In the genomic region with DNA sequence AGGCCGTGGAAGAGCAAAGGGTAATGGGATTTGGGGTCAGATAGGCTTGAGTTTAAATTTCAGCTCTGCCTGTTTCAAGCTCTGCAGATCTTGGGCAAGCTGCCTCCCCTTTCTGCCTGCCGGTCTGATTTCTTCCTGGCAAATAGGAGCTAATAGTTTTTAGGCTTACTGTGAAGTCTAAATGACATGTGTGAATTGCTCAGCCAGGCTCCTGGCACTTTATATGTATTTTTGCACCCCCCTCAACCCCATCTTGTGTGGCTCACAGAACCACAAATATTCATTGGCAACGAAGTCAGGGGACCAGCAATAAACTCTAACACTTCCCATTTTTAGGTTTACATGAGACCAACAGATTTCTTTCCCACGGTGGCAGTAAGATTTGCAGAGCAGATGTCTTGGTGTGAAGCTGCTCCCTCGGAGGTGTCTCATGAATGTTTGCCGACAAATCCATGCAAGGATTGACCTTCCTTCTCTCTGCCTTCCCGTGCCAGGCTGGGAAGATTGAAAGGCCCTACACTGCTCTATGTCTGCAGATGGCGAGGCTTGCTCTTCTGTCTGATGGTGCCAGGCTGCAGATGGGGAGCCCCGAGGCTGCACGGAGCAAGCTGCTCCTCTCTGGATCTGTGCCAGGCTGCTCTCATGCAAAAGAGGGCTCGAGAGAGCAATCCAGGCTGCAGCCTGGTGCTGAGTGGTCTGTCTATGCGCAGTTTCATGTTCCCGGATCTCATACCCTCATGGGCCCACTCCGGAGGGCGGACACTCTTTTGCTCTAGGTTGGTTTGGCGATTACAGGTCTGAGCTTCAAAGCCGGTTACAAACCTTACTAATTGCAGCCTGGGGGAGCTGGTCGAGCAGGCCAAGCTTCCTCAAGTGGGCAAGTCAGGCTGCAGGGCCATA, we compare ENCODE assay signal across 10 mouse cellular contexts. TPM values are rescaled to one million over a fixed set of nuclear protein-coding genes. Genes with fewer than 3 reads are reported as not detected.
DNase-seq lines count a peak whose midpoint lies in the region; ATAC-seq and TF ChIP-seq lines count a peak whose summit lies in the region.
"Had no signal": no experiment of that assay in that cellular context is flagged by ENCODE, and none has a peak within 500 bp of the region (broad histone marks: within the 10 kb centered on the region; RNA-seq: fewer than 3 reads in every experiment).

No protein-coding gene starts in this region.

- peak overlapping the region; percentile 91 for H3K27ac ChIP-seq in forebrain, embryonic 14.5 days (ENCODE audit: low read depth, low read length)
- no peak overlapping the region for H3K27ac ChIP-seq in intestine, postnatal 0 days (ENCODE audit: low read depth, low read length)
- H3K27ac ChIP-seq in limb, embryonic 10.5 days, result no peak overlapping the region
- H3K27ac ChIP-seq in midbrain, postnatal 0 days (ENCODE audit: low read depth, low read length), result 0 out of 2 replicates have a peak overlapping the region, but pooled peaks have one; percentile 26
- H3K27ac ChIP-seq: macrophage had no signal

- ATAC-seq in forebrain, embryonic 14.5 days, result peak; percentile 95
- ATAC-seq in intestine, postnatal 0 days, result peak; percentile 21
- peak; percentile 72 for ATAC-seq in midbrain, postnatal 0 days (ENCODE audit: low FRiP score)
- no peak for ATAC-seq in erythroblast, adult 5-6 weeks (replicated peaks; ENCODE audit: low FRiP score, poor library complexity, severe bottlenecking)

- H3K4me3 ChIP-seq in forebrain, embryonic 14.5 days (ENCODE audit: low read depth, low read length), result peak overlapping the region; percentile 37
- H3K4me3 ChIP-seq in intestine, postnatal 0 days (ENCODE audit: low read depth, low read length), result peak overlapping the region; percentile 52
- peak overlapping the region; percentile 56 for H3K4me3 ChIP-seq in limb, embryonic 10.5 days
- peak overlapping the region; percentile 50 for H3K4me3 ChIP-seq in midbrain, postnatal 0 days (ENCODE audit: low read depth, low read length)

- 8% methylated on average over 18 of the region's 18 CpGs for WGBS in forebrain, embryonic 14.5 days
- WGBS in intestine, postnatal 0 days, result 24% methylated on average over 18 of the region's 18 CpGs
- WGBS in limb, embryonic 10.5 days, result 17% methylated on average over 18 of the region's 18 CpGs
- 15% methylated on average over 18 of the region's 18 CpGs for WGBS in midbrain, postnatal 0 days

- no peaks in the 10 kb centered on the region for H3K36me3 ChIP-seq in forebrain, embryonic 14.5 days (ENCODE audit: control insufficient read depth, insufficient read depth, low read length)
- H3K36me3 ChIP-seq in intestine, postnatal 0 days (ENCODE audit: control insufficient read depth, insufficient read depth), result no peaks in the 10 kb centered on the region; the same call in 1 of the 2 replicates
- H3K36me3 ChIP-seq in limb, embryonic 10.5 days, result no peaks in the 10 kb centered on the region
- no peaks in the 10 kb centered on the region for H3K36me3 ChIP-seq in midbrain, postnatal 0 days (ENCODE audit: insufficient read depth, low read length)
- H3K36me3 ChIP-seq: G1E had no signal

- no peaks in the 10 kb centered on the region for H3K9me3 ChIP-seq in forebrain, embryonic 14.5 days (replicated peaks; ENCODE audit: control insufficient read depth, low read length)
- H3K9me3 ChIP-seq in intestine, postnatal 0 days (ENCODE audit: control insufficient read depth), result no peaks in the 10 kb centered on the region
- no peaks in the 10 kb centered on the region for H3K9me3 ChIP-seq in limb, embryonic 10.5 days (replicated peaks)
- H3K9me3 ChIP-seq in midbrain, postnatal 0 days (ENCODE audit: low read length), result no peaks in the 10 kb centered on the region

- H3K4me2 ChIP-seq in forebrain, embryonic 14.5 days (ENCODE audit: low read length), result peak overlapping the region; percentile 64
- H3K4me2 ChIP-seq in intestine, postnatal 0 days (replicated peaks; ENCODE audit: low read depth), result peak overlapping the region; percentile 88
- H3K4me2 ChIP-seq in midbrain, postnatal 0 days (ENCODE audit: low read depth, low read length, poor library complexity, severe bottlenecking), result peak overlapping the region; percentile 96

- no peaks in the 10 kb centered on the region for H3K27me3 ChIP-seq in forebrain, embryonic 14.5 days (replicated peaks; ENCODE audit: control insufficient read depth, insufficient read depth, low read length)
- no peaks in the 10 kb centered on the region for H3K27me3 ChIP-seq in intestine, postnatal 0 days (replicated peaks; ENCODE audit: control insufficient read depth, insufficient read depth, low read length)
- peaks cover 52% of the 10 kb centered on the region for H3K27me3 ChIP-seq in limb, embryonic 10.5 days (ENCODE audit: low read depth, poor library complexity, severe bottlenecking)
- H3K27me3 ChIP-seq in midbrain, postnatal 0 days (ENCODE audit: insufficient read depth, low read length), result no peaks in the 10 kb centered on the region

- DNase-seq in heart, adult 11 months, result peak; percentile 90
- DNase-seq in heart, adult 18-20 months, result no peak
- DNase-seq in brain, adult 2 months (ENCODE audit: low read depth, low spot score), result peak; percentile 98
- peak; percentile 97 for DNase-seq in forebrain, embryonic 14.5 days (ENCODE audit: low spot score)
- DNase-seq in limb, embryonic 10.5 days (ENCODE audit: low spot score), result no peak
- DNase-seq in midbrain, postnatal 0 days (ENCODE audit: low spot score), result peak; percentile 95

- H3K9ac ChIP-seq in forebrain, embryonic 14.5 days (ENCODE audit: low read length), result peak overlapping the region; percentile 54
- H3K9ac ChIP-seq in intestine, postnatal 0 days (ENCODE audit: low read depth, low read length), result no peak overlapping the region
- peak overlapping the region; percentile 39 for H3K9ac ChIP-seq in midbrain, postnatal 0 days (replicated peaks; ENCODE audit: low read length, poor library complexity, severe bottlenecking)

- H3K4me1 ChIP-seq in forebrain, embryonic 14.5 days (ENCODE audit: control insufficient read depth, insufficient read depth, low read length), result peaks cover 34% of the 10 kb centered on the region
- 0 out of 2 replicates have a peak, but pooled peaks cover 7% of the 10 kb centered on the region for H3K4me1 ChIP-seq in intestine, postnatal 0 days (replicated peaks; ENCODE audit: control insufficient read depth, insufficient read depth, low read length)
- peaks cover 14% of the 10 kb centered on the region for H3K4me1 ChIP-seq in limb, embryonic 10.5 days
- peaks cover 15% of the 10 kb centered on the region; the same call in 1 of the 2 replicates for H3K4me1 ChIP-seq in midbrain, postnatal 0 days (ENCODE audit: insufficient read depth, low read length)

- no peak for TF ChIP-seq CTCF in intestine, postnatal 0 days (IDR thresholded peaks at IDR 0.05; ENCODE audit: low read depth)
- TF ChIP-seq CTCF in midbrain, postnatal 0 days (IDR thresholded peaks at IDR 0.05), result no peak

RNA-seq across cellular contexts. Expression of a gene that starts 23.0 kb away (rescaled TPM):
- total RNA-seq in heart, adult 18-20 months (2021), result 10 to 100 TPM; 21.5 to 25.9 TPM
- polyA plus RNA-seq in forebrain, embryonic 14.5 days (2014; fragmentation: Nextera tagmentation; extraction: Ambion mirVana), result 36.7 and 44.8 TPM in 2 replicates
- 30.1 and 30.8 TPM in 2 replicates for polyA plus RNA-seq in intestine, postnatal 0 days (2015; fragmentation: Nextera tagmentation; extraction: Ambion mirVana)
- polyA plus RNA-seq in limb, embryonic 10.5 days (2016; fragmentation: Nextera tagmentation; extraction: Ambion mirVana), result 24.9 and 38.2 TPM in 2 replicates
- 89.4 and 109 TPM in 2 replicates for total RNA-seq in midbrain, postnatal 0 days (2014; rRNA removed)
- polyA plus RNA-seq in midbrain, postnatal 0 days (2015; fragmentation: Nextera tagmentation; extraction: Ambion mirVana), result 54.6 and 55.6 TPM in 2 replicates
- 13.4 and 18.8 TPM in 2 replicates for total RNA-seq in erythroblast, adult 5-6 weeks (2015; ENCODE audit: low replicate concordance)
- 2.5 and 4.5 TPM in 2 replicates for total RNA-seq in erythroblast, adult 5-6 weeks (2017; ENCODE audit: low replicate concordance)
- polyA plus RNA-seq: G1E had no signal

RNA-seq across cellular contexts. Expression of a gene that starts 57.4 kb away (rescaled TPM):
- not detected for total RNA-seq in heart, adult 18-20 months (2021)
- 0.95 and 0.97 TPM in 2 replicates for polyA plus RNA-seq in forebrain, embryonic 14.5 days (2014; fragmentation: Nextera tagmentation; extraction: Ambion mirVana)
- polyA plus RNA-seq in intestine, postnatal 0 days (2015; fragmentation: Nextera tagmentation; extraction: Ambion mirVana), result 0.27 TPM in 1 of 2 replicates, not detected in the other
- 0.86 and 1.7 TPM in 2 replicates for polyA plus RNA-seq in limb, embryonic 10.5 days (2016; fragmentation: Nextera tagmentation; extraction: Ambion mirVana)
- total RNA-seq in midbrain, postnatal 0 days (2014; rRNA removed), result 0.38 and 1.6 TPM in 2 replicates
- polyA plus RNA-seq in midbrain, postnatal 0 days (2015; fragmentation: Nextera tagmentation; extraction: Ambion mirVana), result 0.80 and 0.93 TPM in 2 replicates
- total RNA-seq in erythroblast, adult 5-6 weeks (2015; ENCODE audit: low replicate concordance), result not detected in 2 replicates
- not detected in 2 replicates for total RNA-seq in erythroblast, adult 5-6 weeks (2017; ENCODE audit: low replicate concordance)

RNA-seq across cellular contexts. Expression of a gene that starts 57.7 kb away (rescaled TPM):
- 10 to 100 TPM; 17.7 to 19.5 TPM for total RNA-seq in heart, adult 18-20 months (2021)
- polyA plus RNA-seq in forebrain, embryonic 14.5 days (2014; fragmentation: Nextera tagmentation; extraction: Ambion mirVana), result 78.6 and 80.3 TPM in 2 replicates
- 38.0 TPM in 2 replicates for polyA plus RNA-seq in intestine, postnatal 0 days (2015; fragmentation: Nextera tagmentation; extraction: Ambion mirVana)
- 113 and 116 TPM in 2 replicates for polyA plus RNA-seq in limb, embryonic 10.5 days (2016; fragmentation: Nextera tagmentation; extraction: Ambion mirVana)
- total RNA-seq in midbrain, postnatal 0 days (2014; rRNA removed), result 24.0 and 25.6 TPM in 2 replicates
- polyA plus RNA-seq in midbrain, postnatal 0 days (2015; fragmentation: Nextera tagmentation; extraction: Ambion mirVana), result 52.6 and 57.3 TPM in 2 replicates
- 21.3 and 30.7 TPM in 2 replicates for total RNA-seq in erythroblast, adult 5-6 weeks (2015; ENCODE audit: low replicate concordance)
- 14.1 and 17.3 TPM in 2 replicates for total RNA-seq in erythroblast, adult 5-6 weeks (2017; ENCODE audit: low replicate concordance)

Comparison
In these comparisons a context has a peak if more than half of its experiments do, and no peak if none do; other contexts are left out.
1. DNase-seq: peak in heart, adult 11 months (single experiment), brain, adult 2 months (single experiment), forebrain, embryonic 14.5 days (single experiment) and midbrain, postnatal 0 days (single experiment); none in heart, adult 18-20 months (0 of 2) and limb, embryonic 10.5 days (single experiment).
2. H3K27ac ChIP-seq: peak in forebrain, embryonic 14.5 days (single experiment) and midbrain, postnatal 0 days (single experiment); none in intestine, postnatal 0 days (single experiment) and limb, embryonic 10.5 days (single experiment).
3. Peak in every context shown above with its lines, with median percentiles within 50 percentile points of each other: H3K4me2 ChIP-seq and H3K4me3 ChIP-seq.